Mouse (Mus musculus) megakaryocyte, embryonic 14.5 days (primary cell): ENCODE measurements at regions not wholly inside any gene's neighbourhood (a gene's known extent, or its start where the extent isn't known, plus 50 kb on each side); places are given as distances from the start of the nearest gene placed in this dataset.

Experiments used
- FLI1 ChIP-seq: IDR thresholded peaks from 2 replicates; pipeline ENCODE4 v1.6.1; 2012; ENCODE audit warnings: low read length, inconsistent platforms, mixed read lengths
- GATA1 ChIP-seq: IDR thresholded peaks from 3 replicates; pipeline ENCODE4 v1.6.1; 2012; ENCODE audit warnings: mixed read lengths, low read length, inconsistent platforms, borderline replicate concordance

DNA sequence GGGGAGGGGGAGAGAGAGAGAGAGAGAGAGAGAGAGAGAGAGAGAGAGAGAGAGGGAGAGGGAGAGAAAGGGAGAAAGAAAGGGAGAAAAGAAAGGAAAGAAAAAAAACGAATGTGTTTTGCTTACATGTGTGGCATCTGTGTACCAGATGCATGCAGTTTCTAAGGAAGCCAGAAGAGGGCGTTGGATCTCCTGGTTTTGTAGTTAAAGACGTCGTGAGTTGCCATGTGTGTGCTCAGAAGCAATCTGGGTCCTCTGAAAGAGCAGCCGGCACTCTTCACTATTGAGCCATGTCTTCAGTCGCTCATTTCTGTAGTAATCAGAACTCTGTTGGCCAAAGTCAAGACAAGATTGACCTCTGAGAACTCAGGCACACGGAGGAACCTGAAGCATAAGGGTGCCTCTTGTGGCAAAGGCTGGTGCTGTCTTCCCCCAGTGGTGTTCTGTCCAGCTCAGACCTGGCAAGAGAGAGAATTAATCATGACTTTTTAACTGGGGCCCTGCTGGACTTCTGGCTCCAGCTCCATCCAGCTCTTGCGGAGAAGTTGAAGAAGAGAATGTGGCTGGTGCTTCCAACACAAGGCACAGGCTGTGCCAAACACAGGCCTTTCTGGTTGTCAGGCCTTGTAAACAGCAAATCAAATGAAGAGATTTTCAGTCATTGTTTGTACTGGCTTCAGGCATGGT, 67.0 kb upstream of the Gm11733 start:
- no peak for TF ChIP-seq GATA1
- TF ChIP-seq FLI1 = no peak
